Mouse (Mus musculus) CD8-positive naive resting alpha-beta T cell, adult 57 days (primary cell): ENCODE data around the gene Ddx41. TPM values are rescaled to one million over a fixed set of nuclear protein-coding genes. Genes with fewer than 3 reads are reported as not detected.

Experiments used
- total RNA-seq: library from RNA; stranded (reverse); gene quantifications from one replicate; pipeline ENCODE4 v1.2.4, GENCODE M21; 2023

Ddx41 gene
- total RNA-seq, result 74.7 TPM

DNA sequence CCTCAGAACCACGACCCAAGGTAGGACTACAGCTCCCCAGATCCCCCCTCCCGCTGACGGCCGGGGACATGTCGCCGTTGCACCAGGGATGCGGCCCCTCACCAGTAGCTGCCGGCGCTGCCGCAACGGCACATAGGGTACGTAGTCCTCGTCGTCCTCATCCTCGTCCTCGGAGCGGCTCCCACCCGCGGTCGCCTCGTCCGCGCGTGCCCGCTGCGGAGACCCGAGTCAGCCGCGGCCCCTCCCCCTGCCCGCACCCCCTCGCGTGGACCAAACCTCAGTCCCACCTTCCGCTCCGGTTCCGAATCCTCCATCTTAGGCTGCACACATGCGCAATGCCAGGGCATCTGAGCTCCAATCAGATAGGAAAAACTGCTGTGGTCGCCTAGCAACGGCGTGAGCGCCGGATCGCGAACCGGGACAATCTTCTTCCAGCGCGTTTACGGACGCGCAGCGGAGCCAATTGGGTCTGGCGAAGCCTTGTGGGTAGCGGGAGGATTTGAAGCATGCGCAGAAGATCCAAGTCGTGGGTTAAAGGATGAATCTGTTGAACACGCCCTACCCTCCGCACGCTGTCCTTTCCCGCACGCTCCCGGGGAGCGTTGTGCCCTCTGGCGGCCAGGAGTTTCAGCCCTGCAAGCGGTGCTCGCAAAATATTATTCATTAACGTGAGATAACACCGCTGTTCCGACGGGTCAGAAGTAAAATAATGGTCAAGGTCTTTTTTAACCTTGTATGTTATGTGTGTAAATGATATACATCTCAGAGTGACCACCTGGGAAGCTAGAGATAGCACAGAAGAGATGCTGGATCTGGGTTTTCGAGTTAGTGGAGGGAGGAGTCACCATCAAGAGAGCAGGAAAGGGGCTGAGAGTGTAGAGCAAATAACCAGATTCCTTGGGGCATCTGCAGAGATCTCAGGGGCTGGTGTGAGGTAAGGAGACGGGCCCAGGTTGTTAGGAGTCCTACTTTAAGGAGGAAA lies at the start of gene Ddx41:
Gene Ddx41 (minus strand): TSS at position 465 of the 982 bp plus-strand sequence.

GRCm38 (mm10) chr13:55573432-55573831 lies 37.0 kb upstream of the Ddx41 start, which contains the start of gene Tmed9:
TSS of gene Tmed9 (plus strand) at chr13:55573732.

GRCm38 (mm10) chr13:55571027-55571751 lies 34.7 kb upstream of the Ddx41 start, which contains the start of gene Fam193b:
TSS of gene Fam193b (minus strand) at chr13:55571120.

GRCm38 (mm10) chr13:55529198-55529915 lies 7.1 kb downstream of the Ddx41 start, which contains the start of gene Dok3:
TSS of gene Dok3 (minus strand) at chr13:55529296.

DNA sequence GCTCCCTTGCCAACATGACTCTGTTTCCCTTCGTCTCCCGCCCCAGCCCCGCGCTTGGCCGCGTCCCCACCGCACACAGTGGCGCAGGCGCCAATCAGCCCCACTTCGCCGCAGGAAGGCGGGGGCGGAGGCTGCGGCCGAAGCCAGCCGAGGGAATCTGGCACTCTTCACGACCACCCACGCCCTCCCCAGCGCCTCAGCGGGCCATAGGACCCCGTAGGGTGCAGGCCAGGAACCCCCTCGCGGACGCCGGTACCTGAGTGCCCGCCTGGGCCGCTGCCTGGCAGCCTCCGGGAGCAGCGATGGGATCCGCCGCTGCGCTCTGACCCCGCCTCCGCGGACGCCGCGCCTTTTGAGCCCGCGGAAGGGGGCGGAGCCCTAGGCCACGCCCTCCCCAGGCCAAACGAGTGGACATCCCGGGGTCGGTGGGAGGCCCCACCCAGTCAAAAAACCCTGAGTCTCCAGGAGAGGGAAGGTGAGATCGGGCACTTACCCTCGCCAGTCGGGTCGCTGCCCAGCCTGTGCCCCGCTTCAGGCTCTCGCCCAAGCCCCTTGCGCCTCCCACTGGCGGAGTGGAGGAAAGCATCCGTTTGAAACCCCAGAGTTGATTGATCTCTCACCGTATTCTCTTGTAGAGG lies 23.2 kb downstream of the Ddx41 start, which contains the start of gene Pdlim7:
Gene Pdlim7 (minus strand): TSS at position 566 of the 638 bp plus-strand sequence.

DNA sequence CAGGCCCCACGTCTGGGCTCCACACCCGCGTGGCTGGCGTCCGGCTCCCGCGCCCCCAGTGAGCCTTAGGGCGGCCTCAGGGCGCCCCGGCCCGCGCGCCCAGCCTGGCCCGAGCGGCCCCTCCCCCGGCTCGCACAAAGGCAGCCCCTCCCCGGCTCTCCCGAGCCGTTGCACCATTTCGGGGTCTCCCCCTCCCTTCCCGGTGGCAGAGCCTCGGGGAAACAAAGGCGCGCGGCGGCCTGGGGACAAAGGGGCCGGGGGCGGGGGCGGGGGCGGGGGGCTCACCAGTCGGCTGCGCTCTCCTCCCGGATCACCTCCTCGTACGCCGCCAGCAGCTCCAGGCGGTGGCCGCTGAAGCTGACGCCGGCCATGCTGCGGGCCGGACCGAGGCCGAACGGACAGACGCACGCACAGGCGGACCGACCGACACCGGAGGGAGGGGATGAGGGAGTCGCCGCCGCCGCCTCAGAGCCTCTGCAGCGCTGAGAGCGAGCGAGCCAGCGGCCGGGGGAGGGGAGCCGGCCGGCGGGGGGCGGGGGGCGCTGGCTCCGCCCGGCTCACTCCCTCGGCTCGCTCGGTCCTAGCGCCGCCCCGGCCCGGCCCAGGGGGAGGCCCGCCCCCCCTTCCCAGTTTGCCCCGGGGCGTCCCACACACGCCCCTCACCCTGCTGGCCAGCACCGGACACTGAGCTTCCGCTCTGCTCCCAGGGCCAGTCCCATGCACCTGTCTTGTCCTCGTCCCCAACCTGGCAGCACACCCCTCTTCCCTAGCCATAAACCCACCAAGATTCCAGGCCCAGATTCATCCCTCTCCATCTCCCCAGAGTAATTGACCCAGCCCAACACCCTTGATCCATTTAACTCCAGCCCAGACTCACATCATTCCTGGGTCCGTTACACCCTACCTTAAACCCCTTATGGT lies 48.6 kb downstream of the Ddx41 start, which contains the start of gene Dbn1:
Gene Dbn1 (minus strand): TSS at position 534 of the 921 bp plus-strand sequence.

Other genes with a start within 250 kb of the Ddx41 start
- gene Prelid1, start 216.2 kb downstream of the Ddx41 start, total RNA-seq, result 131 TPM
- 51.4 TPM for gene Rab24, start 214.7 kb downstream of the Ddx41 start, total RNA-seq
- 0.40 TPM for gene Mxd3, start 206.8 kb downstream of the Ddx41 start, total RNA-seq
- 105 TPM for gene Lman2, start 173.9 kb downstream of the Ddx41 start, total RNA-seq
- gene Rgs14, start 166.9 kb downstream of the Ddx41 start, total RNA-seq, result 73.8 TPM
- gene Slc34a1, start 138.5 kb downstream of the Ddx41 start, total RNA-seq, result not detected
- gene Pfn3, start 121.4 kb downstream of the Ddx41 start, total RNA-seq, result not detected
- 1.9 TPM for gene F12, start 109.9 kb downstream of the Ddx41 start, total RNA-seq
- 432 TPM for gene Grk6, start 91.6 kb downstream of the Ddx41 start, total RNA-seq
- gene Prr7, start 72.4 kb downstream of the Ddx41 start, total RNA-seq, result 43.9 TPM
- 0.34 TPM for gene Dbn1, start 48.5 kb downstream of the Ddx41 start, total RNA-seq
- 7.9 TPM for gene Pdlim7, start 23.0 kb downstream of the Ddx41 start, total RNA-seq
- gene Dok3, start 7.4 kb downstream of the Ddx41 start, total RNA-seq, result 17.9 TPM
- gene Fam193b, start 34.5 kb upstream of the Ddx41 start, total RNA-seq, result 177 TPM
- 100 TPM for gene Tmed9, start 37.1 kb upstream of the Ddx41 start, total RNA-seq
- 39.6 TPM for gene B4galt7, start 63.2 kb upstream of the Ddx41 start, total RNA-seq
- 18.8 TPM for gene Caml, start 86.3 kb upstream of the Ddx41 start, total RNA-seq
- gene Ddx46, start 98.4 kb upstream of the Ddx41 start, total RNA-seq, result 96.0 TPM
- gene B230219D22Rik, start 156.5 kb upstream of the Ddx41 start, total RNA-seq, result 23.6 TPM
- gene Txndc15, start 178.0 kb upstream of the Ddx41 start, total RNA-seq, result 28.5 TPM
- 21.5 TPM for gene Pcbd2, start 190.7 kb upstream of the Ddx41 start, total RNA-seq
- gene Catsper3, start 247.9 kb upstream of the Ddx41 start, total RNA-seq, result not detected